ENCODE assay signal across 21 mouse cellular contexts in the genomic region with DNA sequence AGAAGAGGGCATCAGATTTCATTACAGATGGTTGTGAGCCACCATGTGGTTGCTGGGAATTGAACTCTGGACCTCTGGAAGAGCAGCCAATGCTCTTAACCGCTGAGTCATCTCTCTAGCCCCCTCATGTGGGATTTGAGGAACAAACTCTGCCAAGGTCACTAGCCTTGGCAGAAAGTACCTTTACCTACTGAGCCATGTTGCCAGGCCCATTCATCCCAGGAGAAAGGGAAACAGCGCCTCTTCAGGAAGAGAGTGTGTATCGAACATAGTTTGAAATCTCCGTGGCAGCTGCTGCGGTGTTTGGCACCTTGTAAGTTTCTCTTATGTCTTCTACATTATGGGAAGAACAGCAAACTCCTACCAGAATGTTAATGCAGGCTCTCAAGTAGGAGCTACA.
A peak's percentile ranks its signal among the peaks of the same experiment; 100 is the strongest.
DNase-seq lines count a peak whose midpoint lies in the region; ATAC-seq and TF ChIP-seq lines count a peak whose summit lies in the region.
"Had no signal": no experiment of that assay in that cellular context is flagged by ENCODE, and none has a peak within 500 bp of the region (broad histone marks: within the 10 kb centered on the region; RNA-seq: fewer than 3 reads in every experiment).

No protein-coding gene starts in this region.

- H3K4me2 ChIP-seq in heart, embryonic 12.5 days: no peak overlapping the region
- no peak overlapping the region for H3K4me2 ChIP-seq in liver, embryonic 14.5 days (ENCODE audit: low read depth)
- no peak overlapping the region for H3K4me2 ChIP-seq in CH12.LX (ENCODE audit: insufficient read depth, low read depth, poor library complexity, severe bottlenecking)
- H3K4me2 ChIP-seq: forebrain, embryonic 12.5 days; heart, embryonic 13.5 days; hindbrain, embryonic 14.5 days; limb, embryonic 13.5 days; neural tube, embryonic 13.5 days had no signal

- H3K36me3 ChIP-seq in heart, embryonic 12.5 days: no peaks in the 10 kb centered on the region
- no peaks in the 10 kb centered on the region for H3K36me3 ChIP-seq in liver, embryonic 14.5 days (replicated peaks; ENCODE audit: control insufficient read depth, insufficient read depth, low read depth)
- H3K36me3 ChIP-seq in CH12.LX (replicated peaks in 1 of 2; ENCODE audit: control insufficient read depth in 1 of 2, insufficient read depth in 1 of 2, low read length in 1 of 2): no peaks in the 10 kb centered on the region
- H3K36me3 ChIP-seq: forebrain, embryonic 12.5 days; heart, embryonic 13.5 days; limb, embryonic 13.5 days; midbrain, embryonic 10.5 days; neural tube, embryonic 13.5 days had no signal

- no peaks in the 10 kb centered on the region for H3K27me3 ChIP-seq in heart, embryonic 12.5 days (replicated peaks)
- no peaks in the 10 kb centered on the region for H3K27me3 ChIP-seq in liver, embryonic 14.5 days (ENCODE audit: control insufficient read depth, insufficient read depth, low read length)
- H3K27me3 ChIP-seq in CH12.LX (replicated peaks): no peaks in the 10 kb centered on the region
- H3K27me3 ChIP-seq: forebrain, embryonic 12.5 days; heart, embryonic 13.5 days; limb, embryonic 13.5 days; neural tube, embryonic 13.5 days had no signal

- dilution Hi-C loops in CH12.LX (cut with MboI; ENCODE audit: extremely low pct_ligation_motif_present, extremely low pct_unique_long_range_greater_than_20kb, low sequenced_read_pairs): no loop called here

- ATAC-seq in heart, embryonic 12.5 days (ENCODE audit: insufficient number of reproducible peaks, low FRiP score): no peak
- ATAC-seq in liver, embryonic 14.5 days (ENCODE audit: insufficient read depth): no peak

- H3K4me1 ChIP-seq in heart, embryonic 12.5 days (replicated peaks): peaks cover 15% of the 10 kb centered on the region
- H3K4me1 ChIP-seq in liver, embryonic 14.5 days (replicated peaks; ENCODE audit: control insufficient read depth in 2 of 2, insufficient read depth in 2 of 2, low read length in 1 of 2): peaks cover 0 to 5% of the 10 kb centered on the region in 2 experiments; a peak in 2 of 4 replicates
- peaks cover 0 to 8% of the 10 kb centered on the region in 2 experiments; a peak in 2 of 4 replicates for H3K4me1 ChIP-seq in CH12.LX (ENCODE audit: control insufficient read depth in 1 of 2, insufficient read depth in 2 of 2)
- H3K4me1 ChIP-seq: forebrain, embryonic 12.5 days; limb, embryonic 13.5 days; midbrain, embryonic 10.5 days; neural tube, embryonic 13.5 days had no signal

- no peak overlapping the region for H3K9ac ChIP-seq in heart, embryonic 12.5 days
- H3K9ac ChIP-seq in liver, embryonic 14.5 days (replicated peaks): no peak overlapping the region
- H3K9ac ChIP-seq in CH12.LX (ENCODE audit: insufficient read depth, low read depth): no peak overlapping the region
- H3K9ac ChIP-seq: forebrain, embryonic 12.5 days; heart, embryonic 13.5 days; hindbrain, embryonic 14.5 days; limb, embryonic 13.5 days; neural tube, embryonic 13.5 days had no signal

- no peaks in the 10 kb centered on the region for H3K9me3 ChIP-seq in heart, embryonic 12.5 days (replicated peaks)
- H3K9me3 ChIP-seq in liver, embryonic 14.5 days (ENCODE audit: control insufficient read depth, low read length): no peaks in the 10 kb centered on the region
- H3K9me3 ChIP-seq in CH12.LX (replicated peaks; ENCODE audit: low read length): no peaks in the 10 kb centered on the region
- H3K9me3 ChIP-seq: forebrain, embryonic 12.5 days; heart, embryonic 13.5 days; limb, embryonic 13.5 days; midbrain, embryonic 10.5 days; neural tube, embryonic 13.5 days had no signal

- in situ Hi-C loops in CH12.LX (cut with MboI; ENCODE audit: low pct_ligation_motif_present, low pct_unique_long_range_greater_than_20kb, low sequenced_read_pairs): no loop called here

- DNase-seq in heart, adult 11 months: peak; percentile 48
- no peak for DNase-seq in liver, embryonic 14.5 days (ENCODE audit: low read depth in 3 of 3, low spot score in 3 of 3)
- DNase-seq in liver: no peak
- DNase-seq in CH12.LX (ENCODE audit: extremely low read depth): peak; percentile 27
- peak; percentile 57 for DNase-seq in ZHBTc4 (ENCODE audit: low read depth, low spot score)
- no peak for DNase-seq in thymus, postnatal 0 days (ENCODE audit: low spot score)
- no peak for DNase-seq in thymus, postnatal 36 days
- DNase-seq: B cell, adult 2 months; cerebellum, adult 18-20 months; cerebellum, postnatal 36 days; gastrocnemius, postnatal 10 days; heart, postnatal 36 days; lung, adult 2 months; lung, postnatal 36 days had no signal

- 71% methylated on average over 5 of the region's 5 CpGs for WGBS in heart, embryonic 12.5 days
- WGBS in liver, embryonic 14.5 days (ENCODE audit: insufficient replicate concordance): 71% methylated on average over 5 of the region's 5 CpGs

- TF ChIP-seq POLR2A in CH12.LX (IDR thresholded peaks at IDR 0.05; ENCODE audit: low read depth, low read length): no peak

- H3K27ac ChIP-seq in heart, embryonic 12.5 days (ENCODE audit: poor library complexity, severe bottlenecking): no peak overlapping the region
- H3K27ac ChIP-seq in liver, embryonic 14.5 days: no peak overlapping the region
- H3K27ac ChIP-seq in CH12.LX (ENCODE audit: insufficient read depth, low read depth): no peak overlapping the region
- H3K27ac ChIP-seq: forebrain, embryonic 12.5 days; heart, embryonic 13.5 days; hindbrain, embryonic 14.5 days; limb, embryonic 13.5 days; midbrain, embryonic 10.5 days; neural tube, embryonic 13.5 days had no signal

- TF ChIP-seq RAD21 in CH12.LX (IDR thresholded peaks at IDR 0.05; ENCODE audit: low read depth, low read length): peak; percentile 17

- H3K79me2 ChIP-seq in CH12.LX (replicated peaks; ENCODE audit: control insufficient read depth, extremely low read depth, insufficient read depth, poor library complexity, severe bottlenecking): no peaks in the 10 kb centered on the region

- 0 out of 2 replicates have a peak, but pooled peaks have one; percentile 13 for TF ChIP-seq CTCF in liver, embryonic 14.5 days (IDR thresholded peaks at IDR 0.05; ENCODE audit: low read depth)
- peak in 1 of 2 experiments; percentile 42; a peak in 2 of 4 replicates for TF ChIP-seq CTCF in CH12.LX (conservative IDR thresholded peaks at IDR 0.05 in 1 of 2, IDR thresholded peaks at IDR 0.05 in 1 of 2; ENCODE audit: low read depth in 2 of 2, low read length in 2 of 2)

- TF ChIP-seq EP300 in liver, embryonic 14.5 days (IDR thresholded peaks at IDR 0.05; ENCODE audit: low read depth): no peak
- TF ChIP-seq EP300 in CH12.LX (IDR thresholded peaks at IDR 0.05; ENCODE audit: low read length): no peak

- H3K4me3 ChIP-seq in heart, embryonic 12.5 days: no peak overlapping the region
- H3K4me3 ChIP-seq in liver, embryonic 14.5 days (ENCODE audit: insufficient read depth in 1 of 2, low read depth in 2 of 2, low read length in 2 of 2): no peak overlapping the region
- H3K4me3 ChIP-seq in CH12.LX (replicated peaks in 1 of 3; ENCODE audit: low read depth in 2 of 3, low read length in 2 of 3, poor library complexity in 1 of 3): no peak overlapping the region
- H3K4me3 ChIP-seq: forebrain, embryonic 12.5 days; heart, embryonic 13.5 days; limb, embryonic 13.5 days; midbrain, embryonic 10.5 days; neural tube, embryonic 13.5 days had no signal

TF ChIP-seq in CH12.LX, 34 proteins besides CTCF, POLR2A, EP300 and RAD21:
- TF ChIP-seq MAFK (IDR thresholded peaks at IDR 0.05; ENCODE audit: insufficient replicate concordance, low read length): no peak
- TF ChIP-seq PAX5 (IDR thresholded peaks at IDR 0.05; ENCODE audit: low read length): no peak
- no peak for TF ChIP-seq JUND (conservative IDR thresholded peaks at IDR 0.05; ENCODE audit: low read depth, low read length)
- no peak for TF ChIP-seq MXI1 (IDR thresholded peaks at IDR 0.05; ENCODE audit: low read depth, low read length)
- TF ChIP-seq ZC3H11A (IDR thresholded peaks at IDR 0.05; ENCODE audit: low read depth, low read length): no peak
- TF ChIP-seq RCOR1 (conservative IDR thresholded peaks at IDR 0.05; ENCODE audit: low read depth, low read length): no peak
- TF ChIP-seq MYC (IDR thresholded peaks at IDR 0.05; ENCODE audit: low read depth, low read length): no peak
- TF ChIP-seq IRF4 (IDR thresholded peaks at IDR 0.05; ENCODE audit: low read depth, low read length): no peak
- TF ChIP-seq BHLHE40 (IDR thresholded peaks at IDR 0.05; ENCODE audit: low read depth, low read length): no peak
- no peak for TF ChIP-seq ZNF384 (IDR thresholded peaks at IDR 0.05; ENCODE audit: low read depth, low read length)

Comparison
In these comparisons a context has a peak if more than half of its experiments do, and no peak if none do; other contexts are left out.
1. DNase-seq: peak in heart, adult 11 months (single experiment), CH12.LX (single experiment) and ZHBTc4 (single experiment); none in liver, embryonic 14.5 days (0 of 3), liver (single experiment), thymus, postnatal 0 days (single experiment) and thymus, postnatal 36 days (0 of 2).